Mouse (Mus musculus): ENCODE measurements around the gene March7.

GRCm38 (mm10) chr2:60282625-60283024, 72.9 kb downstream of the March7 start:
- TF ChIP-seq POLR2A (IDR thresholded peaks at IDR 0.05; ENCODE audit: insufficient read depth, low read depth, low read length) (no peak), CTCF (IDR thresholded peaks at IDR 0.05; ENCODE audit: insufficient read depth, low read depth, low read length) (no peak)
